Mouse (Mus musculus) megakaryocyte-erythroid progenitor cell, adult 5-6 weeks (primary cell): ENCODE results near the gene Gal3st1. TPM values are rescaled to one million over a fixed set of nuclear protein-coding genes. Genes with fewer than 3 reads are reported as not detected.
"Not testable (repeated sequence)": the region's sequence is repeated elsewhere in the genome, so short reads cannot be mapped to it uniquely, and the experiment has no call there.

Experiments used
- ATAC-seq: replicated peaks from 2 replicates; pipeline ENCODE4 v1.8.0; 2016; ENCODE audit warnings: mild to moderate bottlenecking, inconsistent platforms; ENCODE audit not compliant: severe bottlenecking, poor library complexity, low FRiP score, low TSS enrichment
- total RNA-seq, 2 experiments: library from RNA; stranded (forward) in 1 of 2; stranded (reverse) in 1 of 2; fragments of 200-1000, 215-1000 nt in 1 of 2; fragments of >200 nt in 1 of 2; fragmentation: Nextera tagmentation in 1 of 2; gene quantifications; 2 replicates each; pipeline ENCODE4 v1.2.3; 2014 to 2017

The Gal3st1 gene
- total RNA-seq (2014; fragmentation: Nextera tagmentation) (not detected in 2 replicates), total RNA-seq (2017) (not detected in 2 replicates)

- ATAC-seq, result no peak
Observed at GRCm38 (mm10) chr11:3983291-3983862, at the start of gene Gal3st1. Gene Gal3st1 (plus strand): TSS chr11:3983636.

GRCm38 (mm10) chr11:3933756-3934285 lies 49.6 kb upstream of the Gal3st1 start:
- no peak for ATAC-seq

- ATAC-seq, result no peak
Observed at GRCm38 (mm10) chr11:3935135-3935534, 48.3 kb upstream of the Gal3st1 start.

- no peak for ATAC-seq
Observed at GRCm38 (mm10) chr11:3936318-3936717, 47.1 kb upstream of the Gal3st1 start.

GRCm38 (mm10) chr11:3937321-3937874 lies 46.0 kb upstream of the Gal3st1 start:
- ATAC-seq, result no peak

- no peak for ATAC-seq
Observed at GRCm38 (mm10) chr11:3941371-3941770, 42.1 kb upstream of the Gal3st1 start.

- no peak for ATAC-seq
Observed at GRCm38 (mm10) chr11:3946386-3946785, 37.0 kb upstream of the Gal3st1 start.

- not testable (repeated sequence) for ATAC-seq
Observed at GRCm38 (mm10) chr11:3954876-3955275, 28.6 kb upstream of the Gal3st1 start.

- not testable (repeated sequence) for ATAC-seq
Observed at GRCm38 (mm10) chr11:3955371-3955770, 28.1 kb upstream of the Gal3st1 start.

- no peak for ATAC-seq
Observed at GRCm38 (mm10) chr11:3960901-3961300, 22.5 kb upstream of the Gal3st1 start.

GRCm38 (mm10) chr11:3961761-3962160 lies 21.7 kb upstream of the Gal3st1 start:
- ATAC-seq, result no peak

GRCm38 (mm10) chr11:3963155-3963554 lies 20.3 kb upstream of the Gal3st1 start:
- no peak for ATAC-seq

GRCm38 (mm10) chr11:3963610-3964415 lies 19.6 kb upstream of the Gal3st1 start, which contains the start of gene Pes1:
Gene Pes1 (plus strand): TSS chr11:3963975.
- ATAC-seq, result peak; percentile 86

GRCm38 (mm10) chr11:3964416-3965172 lies 18.8 kb upstream of the Gal3st1 start:
- peak; percentile 69 for ATAC-seq

- peak; percentile 67; the same call in 1 of the 2 replicates for ATAC-seq
Observed at GRCm38 (mm10) chr11:3969837-3970236, 13.6 kb upstream of the Gal3st1 start.

GRCm38 (mm10) chr11:3970361-3970760 lies 13.1 kb upstream of the Gal3st1 start:
- no peak for ATAC-seq

- ATAC-seq, result no peak
Observed at GRCm38 (mm10) chr11:3973081-3973480, 10.4 kb upstream of the Gal3st1 start.

- no peak for ATAC-seq
Observed at GRCm38 (mm10) chr11:3974311-3974710, 9.1 kb upstream of the Gal3st1 start.

- no peak for ATAC-seq
Observed at GRCm38 (mm10) chr11:3976678-3977077, 6.8 kb upstream of the Gal3st1 start, which contains the start of gene 4930556J24Rik. Gene 4930556J24Rik (minus strand): TSS chr11:3976778.
